Mouse (Mus musculus) neural tube, embryonic 13.5 days (tissue): ENCODE measurements around the gene Xpnpep3. TPM values are rescaled to one million over a fixed set of nuclear protein-coding genes. Genes with fewer than 3 reads are reported as not detected.

Experiments
- ATAC-seq: fragments of 200-750 bp; cut with Nextera tagmentation; 2 replicates; pipeline ENCODE4 v1.8.0; 2017; ENCODE audit warnings: low read depth, mild to moderate bottlenecking, moderate TSS enrichment, moderate library complexity
- H3K27ac ChIP-seq: fragments of 300-500 bp; sonication (generic); replicated peaks from 2 replicates; pipeline ENCODE4 v1.5.1; 2015; ENCODE audit warnings: moderate library complexity, mild to moderate bottlenecking, inconsistent platforms
- H3K27me3 ChIP-seq: fragments of 300-500 bp; sonication (generic); 2 replicates; pipeline ENCODE4 v1.6.1; 2015; ENCODE audit warnings: mild to moderate bottlenecking, inconsistent platforms
- H3K36me3 ChIP-seq: fragments of 300-500 bp; sonication (generic); 2 replicates; pipeline ENCODE4 v1.6.1; 2015; ENCODE audit warnings: mild to moderate bottlenecking, inconsistent platforms
- H3K4me1 ChIP-seq: fragments of 300-500 bp; sonication (generic); replicated peaks from 2 replicates; pipeline ENCODE4 v1.6.1; 2015; ENCODE audit warnings: inconsistent platforms
- H3K4me2 ChIP-seq: fragments of 300-500 bp; sonication (generic); 2 replicates; pipeline ENCODE4 v1.6.1; 2015; ENCODE audit warnings: inconsistent platforms, mild to moderate bottlenecking, moderate library complexity
- H3K4me3 ChIP-seq: fragments of 300-500 bp; sonication (generic); 2 replicates; pipeline ENCODE4 v1.5.1; 2015; ENCODE audit warnings: mild to moderate bottlenecking, inconsistent platforms
- H3K9ac ChIP-seq: fragments of 300-500 bp; sonication (generic); 2 replicates; pipeline ENCODE4 v1.6.1; 2015; ENCODE audit warnings: moderate library complexity, mild to moderate bottlenecking, inconsistent platforms
- H3K9me3 ChIP-seq: fragments of 300-500 bp; sonication (generic); 2 replicates; pipeline ENCODE4 v1.6.1; 2016; ENCODE audit warnings: inconsistent platforms
- WGBS: fragments of 180-500 bp; shearing (Covaris S2); methylation state at CpG from one replicate; pipeline ENCODE4 v1.1.7; 2015; 5-methylcytosine and 5-hydroxymethylcytosine counted together
- polyA plus RNA-seq: library from polyadenylated mRNA; unstranded; fragments of >200 nt; fragmentation: Nextera tagmentation; extraction: Ambion mirVana; gene quantifications from 2 replicates; pipeline ENCODE4 v1.2.1, GENCODE M21; 2015

Xpnpep3 gene
- 11.0 TPM in 2 replicates for polyA plus RNA-seq

DNA sequence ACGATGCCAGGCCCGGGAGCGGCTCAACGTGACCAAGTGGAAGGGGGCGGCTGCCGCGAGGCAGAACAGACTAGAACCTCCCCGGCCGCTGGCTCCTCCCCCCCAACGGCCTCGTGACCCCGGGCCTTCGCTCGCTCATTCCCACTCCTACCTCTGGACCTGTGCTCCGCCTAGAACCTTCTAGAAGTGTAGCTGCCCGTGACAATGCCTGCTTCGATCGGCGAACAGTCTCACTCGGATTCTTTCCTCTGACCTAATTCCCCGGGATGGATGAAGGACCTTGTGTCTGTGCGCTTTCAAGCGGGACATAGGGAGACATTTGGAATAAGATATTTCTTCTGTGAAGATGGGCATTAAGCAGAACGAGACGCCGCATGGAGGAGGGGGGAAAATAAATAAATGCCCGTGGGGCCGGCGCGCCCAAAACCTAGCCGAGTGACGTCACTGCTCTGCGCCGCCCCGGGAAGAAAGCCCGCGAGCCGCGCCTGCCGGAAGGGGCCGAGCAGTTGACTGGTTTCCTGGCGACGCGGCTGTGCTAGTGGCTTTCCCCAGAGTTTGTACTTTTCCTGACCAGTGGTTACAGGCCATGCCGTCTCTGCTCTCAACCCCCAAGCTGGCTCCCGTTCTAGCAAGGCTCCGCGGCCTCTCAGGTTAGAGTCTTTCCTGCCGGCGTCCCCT lies at the start of gene Xpnpep3, which contains the start of gene St13:
Gene Xpnpep3 (plus strand): TSS at position 501 of the 678 bp plus-strand sequence.
Gene St13 (minus strand): TSS at position 440 of the 678 bp plus-strand sequence.
- under 1% methylated on average over 50 of the region's 50 CpGs for WGBS
- Histone ChIP-seq H3K4me3 (peak within 1 kb of the TSS; percentile 94), H3K4me2 (peak within 1 kb of the TSS; percentile 90), H3K9ac (peak within 1 kb of the TSS; percentile 97), H3K27ac (peak within 1 kb of the TSS; percentile 96), H3K27me3 (no peaks in the 10 kb centered on the region), H3K9me3 (no peaks in the 10 kb centered on the region), H3K36me3 (no peaks in the 10 kb centered on the region), H3K4me1 (peaks cover 33% of the 10 kb centered on the region)
- peak; percentile 99 for ATAC-seq

- no peak overlapping the region for H3K9ac ChIP-seq
- 72% methylated on average over 1 of the region's 1 CpGs for WGBS
- no peaks in the 10 kb centered on the region for H3K27me3 ChIP-seq
- peak overlapping the region; percentile 33; the same call in 1 of the 2 replicates for H3K27ac ChIP-seq
- peaks cover 6% of the 10 kb centered on the region; the same call in 1 of the 2 replicates for H3K4me1 ChIP-seq
- no peak for ATAC-seq
- H3K9me3 ChIP-seq: no peaks in the 10 kb centered on the region
- no peaks in the 10 kb centered on the region for H3K36me3 ChIP-seq
- no peak overlapping the region for H3K4me3 ChIP-seq
- H3K4me2 ChIP-seq: no peak overlapping the region
Measured at GRCm38 (mm10) chr15:81350401-81350800, 49.5 kb upstream of the Xpnpep3 start.

GRCm38 (mm10) chr15:81352638-81353037 lies 47.3 kb upstream of the Xpnpep3 start:
- Histone ChIP-seq H3K9me3 (no peaks in the 10 kb centered on the region), H3K4me3 (no peak overlapping the region), H3K27ac (no peak overlapping the region), H3K9ac (no peak overlapping the region), H3K36me3 (no peaks in the 10 kb centered on the region), H3K27me3 (no peaks in the 10 kb centered on the region), H3K4me1 (peaks cover 17% of the 10 kb centered on the region), H3K4me2 (no peak overlapping the region)
- 65% methylated on average over 1 of the region's 1 CpGs for WGBS
- no peak for ATAC-seq

GRCm38 (mm10) chr15:81355146-81355761 lies 44.7 kb upstream of the Xpnpep3 start:
- ATAC-seq: no peak
- no peak overlapping the region for H3K4me3 ChIP-seq
- no peak overlapping the region for H3K4me2 ChIP-seq
- 57% methylated on average over 3 of the region's 3 CpGs for WGBS
- H3K27me3 ChIP-seq: no peaks in the 10 kb centered on the region
- H3K9ac ChIP-seq: no peak overlapping the region
- H3K9me3 ChIP-seq: no peaks in the 10 kb centered on the region
- H3K4me1 ChIP-seq: peaks cover 37% of the 10 kb centered on the region
- H3K36me3 ChIP-seq: no peaks in the 10 kb centered on the region
- H3K27ac ChIP-seq: no peak overlapping the region

- WGBS: 17% methylated on average over 5 of the region's 5 CpGs
- no peak overlapping the region for H3K4me3 ChIP-seq
Measured at GRCm38 (mm10) chr15:81356946-81357345, 43.0 kb upstream of the Xpnpep3 start.

GRCm38 (mm10) chr15:81358943-81359342 lies 41.0 kb upstream of the Xpnpep3 start:
- no peak for ATAC-seq
- Histone ChIP-seq H3K4me3 (no peak overlapping the region), H3K9ac (no peak overlapping the region), H3K36me3 (peaks cover 14% of the 10 kb centered on the region), H3K9me3 (no peaks in the 10 kb centered on the region), H3K4me2 (no peak overlapping the region), H3K27ac (no peak overlapping the region), H3K27me3 (no peaks in the 10 kb centered on the region), H3K4me1 (peaks cover 40% of the 10 kb centered on the region)
- 92% methylated on average over 3 of the region's 3 CpGs for WGBS

More at GRCm38 (mm10) chr15:81356946-81357345, 43.0 kb upstream of the Xpnpep3 start:
- ATAC-seq: no peak
- Histone ChIP-seq H3K36me3 (no peaks in the 10 kb centered on the region), H3K27ac (no peak overlapping the region; the same call in 1 of the 2 replicates), H3K4me1 (peaks cover 40% of the 10 kb centered on the region), H3K4me2 (0 out of 2 replicates have a peak overlapping the region, but pooled peaks have one; percentile 4), H3K9ac (no peak overlapping the region; the same call in 1 of the 2 replicates), H3K27me3 (no peaks in the 10 kb centered on the region), H3K9me3 (no peaks in the 10 kb centered on the region)

DNA sequence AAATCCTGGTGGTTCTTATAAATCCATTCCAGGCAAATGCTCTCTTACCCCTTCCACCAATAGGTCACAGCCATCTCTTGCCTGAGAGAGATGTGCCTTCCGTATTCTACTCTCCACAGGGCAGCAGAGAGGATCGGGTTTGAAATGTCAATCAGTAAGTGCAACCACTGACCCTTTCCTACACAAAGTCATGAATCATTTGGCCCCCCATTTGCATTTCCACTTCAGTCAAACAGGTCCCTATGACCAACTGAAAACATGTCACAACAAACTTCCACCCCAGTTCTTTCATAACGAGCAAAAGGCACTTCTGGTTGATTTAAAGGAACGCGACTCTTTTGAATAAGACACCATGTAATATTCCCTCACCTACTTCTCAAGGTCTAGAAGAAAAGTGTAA lies 40.5 kb upstream of the Xpnpep3 start:
- Histone ChIP-seq H3K36me3 (peaks cover 17% of the 10 kb centered on the region), H3K4me1 (peaks cover 40% of the 10 kb centered on the region), H3K9ac (no peak overlapping the region), H3K9me3 (no peaks in the 10 kb centered on the region), H3K27me3 (no peaks in the 10 kb centered on the region), H3K4me2 (peak overlapping the region; percentile 79), H3K27ac (no peak overlapping the region), H3K4me3 (peak overlapping the region; percentile 70; the same call in 1 of the 2 replicates)
- WGBS: 88% methylated on average over 5 of the region's 5 CpGs
- no peak for ATAC-seq

DNA sequence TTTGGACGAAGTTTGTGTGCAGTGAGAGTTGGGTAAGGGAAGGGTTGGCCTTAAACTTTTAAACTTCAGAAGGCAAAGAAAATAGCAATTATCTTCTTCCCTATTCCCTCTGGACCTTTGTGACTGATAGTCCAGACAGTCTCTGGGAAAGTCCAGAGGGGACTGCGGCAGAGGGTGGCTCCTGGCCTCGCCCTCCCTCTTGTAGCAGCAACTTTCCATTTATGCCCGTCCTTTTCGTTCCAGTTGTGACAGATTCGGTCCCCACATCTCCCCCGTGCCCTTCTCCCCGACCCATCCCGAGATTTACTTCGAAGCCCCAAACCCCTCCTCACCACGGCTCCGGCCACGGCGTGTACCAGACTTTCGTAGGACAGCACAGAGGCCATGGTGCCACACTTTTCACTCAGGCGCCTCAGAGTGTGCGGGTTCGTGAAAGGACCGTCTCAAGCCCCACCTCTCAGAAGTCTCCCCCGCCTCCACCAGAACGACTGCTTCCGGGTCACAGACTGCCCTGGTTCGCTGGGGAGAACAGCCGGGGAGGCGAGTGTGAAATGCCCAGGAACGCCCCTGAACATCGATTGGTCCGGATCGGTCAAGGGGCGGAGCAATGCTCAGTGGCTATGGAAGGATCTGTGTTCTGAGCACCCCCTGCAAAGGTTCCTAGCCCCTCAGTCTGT lies 39.5 kb upstream of the Xpnpep3 start, which contains the start of gene Slc25a17:
Gene Slc25a17 (minus strand): TSS at position 468 of the 677 bp plus-strand sequence.
- ATAC-seq: peak; percentile 99
- Histone ChIP-seq H3K4me3 (peak within 1 kb of the TSS; percentile 70), H3K9me3 (no peaks in the 10 kb centered on the region)

DNA sequence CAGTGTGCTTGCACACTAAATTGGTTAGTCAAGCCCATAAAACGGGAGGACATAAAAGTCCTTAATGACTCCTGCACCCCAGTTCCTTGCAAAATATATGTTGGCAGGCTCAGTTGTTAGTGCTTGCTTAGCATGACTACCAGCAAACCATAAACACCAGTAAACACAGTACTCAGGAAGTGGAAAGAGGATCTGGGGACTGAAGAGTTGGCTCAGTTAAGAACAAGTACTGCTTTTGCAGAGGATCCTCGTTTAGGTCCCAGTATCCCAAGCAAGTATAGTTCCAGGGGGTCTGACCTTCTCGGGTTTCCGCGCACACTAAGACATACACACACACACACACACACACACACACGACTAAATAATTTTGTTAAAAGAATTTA lies 38.9 kb upstream of the Xpnpep3 start:
- 43% methylated on average over 6 of the region's 6 CpGs for WGBS
- peak overlapping the region; percentile 70 for H3K4me3 ChIP-seq
- H3K9ac ChIP-seq: peak overlapping the region; percentile 35; the same call in 1 of the 2 replicates
- H3K36me3 ChIP-seq: peaks cover 31% of the 10 kb centered on the region
- H3K4me1 ChIP-seq: peaks cover 40% of the 10 kb centered on the region
- peak; percentile 64 for ATAC-seq
- H3K4me2 ChIP-seq: peak overlapping the region; percentile 79
- no peaks in the 10 kb centered on the region for H3K9me3 ChIP-seq
- no peaks in the 10 kb centered on the region for H3K27me3 ChIP-seq
- H3K27ac ChIP-seq: peak overlapping the region; percentile 86

More for the DNA sequence above, 39.5 kb upstream of the Xpnpep3 start, which contains the start of gene Slc25a17:
- H3K4me2 ChIP-seq: peak within 1 kb of the TSS; percentile 79
- peaks cover 40% of the 10 kb centered on the region for H3K4me1 ChIP-seq
- peak within 1 kb of the TSS; percentile 86 for H3K27ac ChIP-seq
- H3K36me3 ChIP-seq: peaks cover 27% of the 10 kb centered on the region
- H3K27me3 ChIP-seq: no peaks in the 10 kb centered on the region
- peak within 1 kb of the TSS; percentile 86 for H3K9ac ChIP-seq
- under 1% methylated on average over 30 of the region's 30 CpGs for WGBS

DNA sequence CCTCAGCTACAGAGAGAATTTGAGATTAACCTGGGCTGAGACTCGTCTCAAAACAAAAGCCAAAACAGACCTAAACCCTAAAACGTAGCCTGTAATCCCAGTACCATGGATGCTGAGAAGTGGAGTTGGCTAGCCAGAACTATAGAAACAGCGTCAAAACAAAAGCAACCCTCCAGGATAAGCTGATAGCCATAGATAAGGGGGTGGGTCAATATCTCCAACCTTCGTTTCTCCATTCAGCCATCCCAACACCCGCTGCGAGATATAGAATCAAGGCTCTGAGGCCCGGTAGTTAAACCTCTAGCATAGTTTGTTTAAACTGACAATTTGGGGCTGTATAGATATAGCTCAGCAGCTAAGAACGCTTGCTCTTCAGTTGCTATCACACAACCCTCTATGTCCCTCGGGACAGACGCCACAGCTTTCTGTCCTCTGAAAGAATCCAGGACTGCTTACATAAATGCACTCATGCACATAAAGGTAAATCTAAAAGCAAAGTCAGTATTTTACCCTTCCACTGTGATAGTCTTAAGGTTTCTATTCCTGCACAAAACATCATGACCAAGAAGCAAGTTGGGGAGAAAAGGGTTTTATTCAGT lies 38.4 kb upstream of the Xpnpep3 start:
- Histone ChIP-seq H3K4me1 (peaks cover 40% of the 10 kb centered on the region), H3K27ac (peak overlapping the region; percentile 86; the same call in 1 of the 2 replicates), H3K36me3 (peaks cover 36% of the 10 kb centered on the region), H3K9ac (peak overlapping the region; percentile 35; the same call in 1 of the 2 replicates), H3K4me2 (peak overlapping the region; percentile 79), H3K4me3 (no peak overlapping the region), H3K9me3 (no peaks in the 10 kb centered on the region), H3K27me3 (no peaks in the 10 kb centered on the region)
- no peak for ATAC-seq
- WGBS: 43% methylated on average over 10 of the region's 10 CpGs

- Histone ChIP-seq H3K9me3 (no peaks in the 10 kb centered on the region), H3K27me3 (no peaks in the 10 kb centered on the region), H3K27ac (no peak overlapping the region), H3K4me1 (peaks cover 30% of the 10 kb centered on the region), H3K36me3 (peaks cover 46% of the 10 kb centered on the region), H3K9ac (no peak overlapping the region), H3K4me2 (no peak overlapping the region), H3K4me3 (no peak overlapping the region)
- ATAC-seq: no peak
- WGBS: 89% methylated on average over 1 of the region's 1 CpGs
Measured at GRCm38 (mm10) chr15:81362501-81362900, 37.4 kb upstream of the Xpnpep3 start.
